Mouse (Mus musculus): ENCODE measurements around the gene St3gal2. TPM values are rescaled to one million over a fixed set of nuclear protein-coding genes. Genes with fewer than 3 reads are reported as not detected.
A peak's percentile ranks its signal among the peaks of the same experiment; 100 is the strongest.
"Not testable (repeated sequence)": the region's sequence is repeated elsewhere in the genome, so short reads cannot be mapped to it uniquely, and the experiment has no call there.

Gene St3gal2
- polyA plus RNA-seq, 1 experiment from 2014 or later: 12.5 TPM

- ATAC-seq: peak; percentile 61
- H3K36me3 ChIP-seq (ENCODE audit: control insufficient read depth, insufficient read depth, low read length): peaks cover 7% of the 10 kb centered on the region; the same call in 1 of the 2 replicates
- 58% methylated on average over 2 of the region's 2 CpGs for WGBS
These were observed 17.1 kb upstream of the St3gal2 start for GRCm38 (mm10) chr8:110902579-110902965.

GRCm38 (mm10) chr8:110905404-110905803, 14.3 kb upstream of the St3gal2 start:
- no peak overlapping the region for H3K4me2 ChIP-seq (ENCODE audit: low read length)
- H3K9me3 ChIP-seq (replicated peaks; ENCODE audit: control insufficient read depth, low read length): no peaks in the 10 kb centered on the region
- H3K9ac ChIP-seq (ENCODE audit: low read length): no peak overlapping the region
- H3K4me1 ChIP-seq (ENCODE audit: control insufficient read depth, insufficient read depth, low read length): no peaks in the 10 kb centered on the region
- no peak for DNase-seq (ENCODE audit: low spot score)
- no peak overlapping the region for H3K4me3 ChIP-seq (ENCODE audit: low read depth, low read length)
- H3K27me3 ChIP-seq (replicated peaks; ENCODE audit: control insufficient read depth, insufficient read depth, low read length): no peaks in the 10 kb centered on the region
- ATAC-seq: no peak
- WGBS: 93% methylated on average over 6 of the region's 6 CpGs
- no peaks in the 10 kb centered on the region for H3K36me3 ChIP-seq (ENCODE audit: control insufficient read depth, insufficient read depth, low read length)
- H3K27ac ChIP-seq (ENCODE audit: low read depth, low read length): no peak overlapping the region

More at GRCm38 (mm10) chr8:110902579-110902965, 17.1 kb upstream of the St3gal2 start:
- Histone ChIP-seq H3K4me3 (ENCODE audit: low read depth, low read length) (peak overlapping the region; percentile 70; the same call in 1 of the 2 replicates), H3K27me3 (replicated peaks; ENCODE audit: control insufficient read depth, insufficient read depth, low read length) (no peaks in the 10 kb centered on the region), H3K27ac (ENCODE audit: low read depth, low read length) (no peak overlapping the region), H3K4me2 (ENCODE audit: low read length) (peak overlapping the region; percentile 68), H3K9me3 (replicated peaks; ENCODE audit: control insufficient read depth, low read length) (no peaks in the 10 kb centered on the region), H3K4me1 (ENCODE audit: control insufficient read depth, insufficient read depth, low read length) (no peaks in the 10 kb centered on the region), H3K9ac (ENCODE audit: low read length) (no peak overlapping the region; the same call in 1 of the 2 replicates)
- DNase-seq (ENCODE audit: low spot score): no peak

- Histone ChIP-seq H3K4me3 (ENCODE audit: low read depth, low read length) (no peak overlapping the region), H3K4me1 (ENCODE audit: control insufficient read depth, insufficient read depth, low read length) (no peaks in the 10 kb centered on the region), H3K27me3 (replicated peaks; ENCODE audit: control insufficient read depth, insufficient read depth, low read length) (no peaks in the 10 kb centered on the region), H3K9me3 (replicated peaks; ENCODE audit: control insufficient read depth, low read length) (no peaks in the 10 kb centered on the region), H3K4me2 (ENCODE audit: low read length) (no peak overlapping the region), H3K27ac (ENCODE audit: low read depth, low read length) (no peak overlapping the region), H3K36me3 (ENCODE audit: control insufficient read depth, insufficient read depth, low read length) (no peaks in the 10 kb centered on the region), H3K9ac (ENCODE audit: low read length) (no peak overlapping the region)
- 86% methylated on average over 1 of the region's 1 CpGs for WGBS
- no peak for ATAC-seq
- DNase-seq (ENCODE audit: low spot score): no peak
These were observed 13.0 kb upstream of the St3gal2 start for GRCm38 (mm10) chr8:110906682-110907081.

GRCm38 (mm10) chr8:110909850-110910249, 9.9 kb upstream of the St3gal2 start:
- DNase-seq (ENCODE audit: low spot score): not testable (repeated sequence)

GRCm38 (mm10) chr8:110911576-110912570, 7.8 kb upstream of the St3gal2 start:
- no peaks in the 10 kb centered on the region for H3K36me3 ChIP-seq (ENCODE audit: control insufficient read depth, insufficient read depth, low read length)
- no peaks in the 10 kb centered on the region for H3K9me3 ChIP-seq (replicated peaks; ENCODE audit: control insufficient read depth, low read length)
- no peak overlapping the region for H3K4me2 ChIP-seq (ENCODE audit: low read length)
- no peaks in the 10 kb centered on the region for H3K27me3 ChIP-seq (replicated peaks; ENCODE audit: control insufficient read depth, insufficient read depth, low read length)
- no peak for DNase-seq (ENCODE audit: low spot score)
- 87% methylated on average over 15 of the region's 15 CpGs for WGBS
- ATAC-seq: no peak
- no peaks in the 10 kb centered on the region for H3K4me1 ChIP-seq (ENCODE audit: control insufficient read depth, insufficient read depth, low read length)
- H3K9ac ChIP-seq (ENCODE audit: low read length): no peak overlapping the region
- H3K4me3 ChIP-seq (ENCODE audit: low read depth, low read length): no peak overlapping the region
- no peak overlapping the region for H3K27ac ChIP-seq (ENCODE audit: low read depth, low read length)

More at GRCm38 (mm10) chr8:110909850-110910249, 9.9 kb upstream of the St3gal2 start:
- H3K9me3 ChIP-seq (replicated peaks; ENCODE audit: control insufficient read depth, low read length); H3K36me3 ChIP-seq (ENCODE audit: control insufficient read depth, insufficient read depth, low read length); H3K27me3 ChIP-seq (replicated peaks; ENCODE audit: control insufficient read depth, insufficient read depth, low read length); H3K4me3 ChIP-seq (ENCODE audit: low read depth, low read length); H3K4me2 ChIP-seq (ENCODE audit: low read length); H3K4me1 ChIP-seq (ENCODE audit: control insufficient read depth, insufficient read depth, low read length); H3K27ac ChIP-seq (ENCODE audit: low read depth, low read length); ATAC-seq; H3K9ac ChIP-seq (ENCODE audit: low read length): not testable (repeated sequence)

- no peak overlapping the region for H3K4me2 ChIP-seq (ENCODE audit: low read length)
- no peak overlapping the region for H3K4me3 ChIP-seq (ENCODE audit: low read depth, low read length)
- no peaks in the 10 kb centered on the region for H3K9me3 ChIP-seq (replicated peaks; ENCODE audit: control insufficient read depth, low read length)
- H3K27ac ChIP-seq (ENCODE audit: low read depth, low read length): no peak overlapping the region
- H3K4me1 ChIP-seq (ENCODE audit: control insufficient read depth, insufficient read depth, low read length): peaks cover 15% of the 10 kb centered on the region
- 62% methylated on average over 2 of the region's 2 CpGs for WGBS
- no peaks in the 10 kb centered on the region for H3K36me3 ChIP-seq (ENCODE audit: control insufficient read depth, insufficient read depth, low read length)
- H3K27me3 ChIP-seq (replicated peaks; ENCODE audit: control insufficient read depth, insufficient read depth, low read length): no peaks in the 10 kb centered on the region
- ATAC-seq (no peak), DNase-seq (ENCODE audit: low spot score) (no peak)
- no peak overlapping the region for H3K9ac ChIP-seq (ENCODE audit: low read length)
These were observed 2.3 kb upstream of the St3gal2 start for GRCm38 (mm10) chr8:110917415-110917814.

- Histone ChIP-seq H3K27ac (ENCODE audit: low read depth, low read length) (no peak overlapping the region), H3K4me1 (ENCODE audit: control insufficient read depth, insufficient read depth, low read length) (peaks cover 15% of the 10 kb centered on the region), H3K9me3 (replicated peaks; ENCODE audit: control insufficient read depth, low read length) (no peaks in the 10 kb centered on the region), H3K36me3 (ENCODE audit: control insufficient read depth, insufficient read depth, low read length) (no peaks in the 10 kb centered on the region), H3K4me2 (ENCODE audit: low read length) (no peak overlapping the region), H3K27me3 (replicated peaks; ENCODE audit: control insufficient read depth, insufficient read depth, low read length) (no peaks in the 10 kb centered on the region), H3K4me3 (ENCODE audit: low read depth, low read length) (no peak overlapping the region), H3K9ac (ENCODE audit: low read length) (no peak overlapping the region)
- ATAC-seq: no peak
- 84% methylated on average over 11 of the region's 11 CpGs for WGBS
- no peak for DNase-seq (ENCODE audit: low spot score)
These were observed 1.7 kb upstream of the St3gal2 start for GRCm38 (mm10) chr8:110918027-110918426.

GRCm38 (mm10) chr8:110918460-110918859, 1.3 kb upstream of the St3gal2 start:
- peaks cover 15% of the 10 kb centered on the region for H3K4me1 ChIP-seq (ENCODE audit: control insufficient read depth, insufficient read depth, low read length)
- H3K4me2 ChIP-seq (ENCODE audit: low read length): no peak overlapping the region

More at GRCm38 (mm10) chr8:110918460-110918859, 1.3 kb upstream of the St3gal2 start:
- Histone ChIP-seq H3K9ac (ENCODE audit: low read length) (no peak overlapping the region), H3K27ac (ENCODE audit: low read depth, low read length) (no peak overlapping the region), H3K36me3 (ENCODE audit: control insufficient read depth, insufficient read depth, low read length) (no peaks in the 10 kb centered on the region), H3K4me3 (ENCODE audit: low read depth, low read length) (no peak overlapping the region), H3K9me3 (replicated peaks; ENCODE audit: control insufficient read depth, low read length) (no peaks in the 10 kb centered on the region), H3K27me3 (replicated peaks; ENCODE audit: control insufficient read depth, insufficient read depth, low read length) (no peaks in the 10 kb centered on the region)
- DNase-seq (ENCODE audit: low spot score) (no peak), ATAC-seq (no peak)
- WGBS: 77% methylated on average over 8 of the region's 8 CpGs

Data from forebrain, embryonic 14.5 days (tissue).